Mouse (Mus musculus) left cerebral cortex, adult 6 months (tissue): ENCODE data around the gene Cobl. TPM values are rescaled to one million over a fixed set of nuclear protein-coding genes. Genes with fewer than 3 reads are reported as not detected.

Experiments used
- long read RNA-seq, 2 experiments: library from polyadenylated mRNA; unstranded; transcript quantifications; one replicate each; pipeline ENCODE4 v2.0.0; 2019 to 2020
- polyA plus RNA-seq: library from polyadenylated mRNA; unstranded; fragments of <200 nt; fragmentation: Nextera tagmentation; gene quantifications from 2 replicates; pipeline ENCODE4 v1.2.3, GENCODE M21; 2021

The Cobl gene
- polyA plus RNA-seq = 17.3 and 19.6 TPM in 2 replicates
- long read RNA-seq, experiment 1, full-length matches to known transcripts = 2 of 61 reads
- long read RNA-seq, experiment 1, partial matches to known transcripts = 38 of 61 reads
- long read RNA-seq, experiment 1, other reads (novel, unspliced or antisense) = 21 of 61 reads
- long read RNA-seq, experiment 2, partial matches to known transcripts = 21 of 43 reads
- long read RNA-seq, experiment 2, other reads (novel, unspliced or antisense) = 22 of 43 reads

DNA sequence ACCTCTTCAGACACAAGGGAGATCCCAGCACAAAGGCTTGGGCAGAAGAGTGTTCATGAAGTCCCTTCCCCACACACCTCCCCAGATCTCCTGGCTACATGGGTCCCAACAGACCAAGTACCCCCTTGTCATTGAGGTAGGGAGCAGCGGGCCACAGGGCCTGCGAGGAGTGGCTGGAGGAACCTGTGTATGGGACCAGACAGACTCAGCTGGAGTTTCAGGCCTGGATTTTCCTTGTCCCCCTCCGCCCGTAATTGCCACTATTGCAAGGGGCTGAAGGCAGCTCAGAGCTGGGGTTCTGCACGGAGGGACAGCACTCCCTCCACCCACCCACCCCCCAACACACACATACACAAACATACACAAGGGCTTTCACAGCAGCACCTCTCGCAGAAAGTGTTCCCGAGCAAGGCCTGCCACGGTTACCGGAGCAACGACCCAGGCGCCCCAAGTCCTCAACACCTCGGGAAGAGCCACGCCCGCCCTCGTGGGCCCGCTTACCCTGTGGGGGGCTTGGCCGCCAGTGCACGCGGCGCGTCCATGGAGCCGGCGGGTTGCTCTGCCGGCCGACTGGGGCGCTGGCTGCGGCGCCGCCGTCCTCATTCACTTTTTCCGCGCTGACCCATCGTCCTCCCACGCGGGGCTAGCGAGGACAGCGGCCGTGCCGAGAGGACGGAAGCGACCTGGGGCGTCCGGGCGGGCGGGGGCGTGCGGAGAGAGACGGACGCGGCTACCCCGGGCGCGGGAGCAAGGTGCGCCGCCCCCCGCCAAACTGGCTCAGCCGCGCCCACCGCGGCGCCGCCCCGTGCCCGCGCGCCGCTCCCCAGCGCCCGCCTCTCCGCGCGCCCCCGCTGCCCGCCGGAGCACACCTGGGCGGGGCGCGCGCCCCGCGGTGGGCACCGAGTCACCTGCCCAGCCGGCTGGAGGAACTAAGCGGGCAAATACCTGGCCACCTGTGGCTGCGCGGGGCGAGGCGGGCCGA is at the start of gene Cobl:
Gene Cobl (minus strand): TSS at position 780 of the 982 bp plus-strand sequence.

